Mouse (Mus musculus) ES-Bruce4 (cell line): Measurements from ENCODE around the gene Fblim1. TPM values are rescaled to one million over a fixed set of nuclear protein-coding genes. Genes with fewer than 3 reads are reported as not detected.

Source experiments
- H3K27ac ChIP-seq: 2 replicates; pipeline ENCODE4 v1.5.1; 2012; ENCODE audit warnings: low read length, inconsistent platforms; ENCODE audit not compliant: insufficient read depth
- H3K27me3 ChIP-seq: 2 replicates; pipeline ENCODE4 v1.6.1; 2012; ENCODE audit warnings: mild to moderate bottlenecking, low read length, inconsistent platforms; ENCODE audit not compliant: control insufficient read depth, poor library complexity, insufficient read depth, severe bottlenecking
- H3K36me3 ChIP-seq: 2 replicates; pipeline ENCODE4 v1.6.1; 2012; ENCODE audit warnings: inconsistent platforms, mild to moderate bottlenecking, low read length, moderate library complexity; ENCODE audit not compliant: control insufficient read depth, poor library complexity, insufficient read depth, severe bottlenecking
- H3K4me1 ChIP-seq: one replicate; pipeline ENCODE4 v1.8.1; 2011; ENCODE audit warnings: low read length; ENCODE audit not compliant: control insufficient read depth, insufficient read depth
- H3K4me3 ChIP-seq: 2 replicates; pipeline ENCODE4 v1.5.1; 2011; ENCODE audit warnings: low read depth, mild to moderate bottlenecking, low read length
- H3K9ac ChIP-seq: 2 replicates; pipeline ENCODE4 v1.6.1; 2012; ENCODE audit warnings: low read depth, mild to moderate bottlenecking, inconsistent platforms; ENCODE audit not compliant: poor library complexity, severe bottlenecking
- H3K9me3 ChIP-seq: replicated peaks from 2 replicates; pipeline ENCODE4 v1.6.1; 2012; ENCODE audit warnings: mild to moderate bottlenecking, low read length, inconsistent platforms; ENCODE audit not compliant: control insufficient read depth, poor library complexity, insufficient read depth, severe bottlenecking
- CTCF ChIP-seq: IDR thresholded peaks from one replicate; pipeline ENCODE4 v1.8.1; 2011; ENCODE audit warnings: low read depth, low read length
- EP300 ChIP-seq: IDR thresholded peaks from 2 replicates; pipeline ENCODE4 v1.6.1; 2011; ENCODE audit warnings: low read depth, low read length; ENCODE audit not compliant: insufficient read depth
- POLR2A ChIP-seq: IDR thresholded peaks from one replicate; pipeline ENCODE4 v1.8.1; 2011; ENCODE audit warnings: low read length; ENCODE audit not compliant: insufficient read depth
- polyA plus RNA-seq: library from polyadenylated mRNA; stranded (reverse); fragments of >200 nt; gene quantifications from 2 replicates; pipeline ENCODE4 v1.2.4, GENCODE M21; 2011; ENCODE audit warnings: low read depth; ENCODE audit not compliant: missing spikeins, insufficient read depth, insufficient read length

The Fblim1 gene
- 73.8 and 76.6 TPM in 2 replicates for polyA plus RNA-seq

GRCm38 (mm10) chr4:141605861-141606260, at the start of gene Fblim1:
Fblim1 (minus strand) TSS chr4:141606096.
- TF ChIP-seq EP300 = no peak
- TF ChIP-seq CTCF = no peak
- no peak for TF ChIP-seq POLR2A
- H3K27me3 ChIP-seq = no peaks in the 10 kb centered on the region
- H3K27ac ChIP-seq = no peak within 1 kb of the TSS
- H3K9me3 ChIP-seq = no peaks in the 10 kb centered on the region
- H3K4me3 ChIP-seq = no peak within 1 kb of the TSS
- H3K4me1 ChIP-seq = peaks cover 10% of the 10 kb centered on the region
- no peak within 1 kb of the TSS for H3K9ac ChIP-seq
- H3K36me3 ChIP-seq = no peaks in the 10 kb centered on the region

DNA sequence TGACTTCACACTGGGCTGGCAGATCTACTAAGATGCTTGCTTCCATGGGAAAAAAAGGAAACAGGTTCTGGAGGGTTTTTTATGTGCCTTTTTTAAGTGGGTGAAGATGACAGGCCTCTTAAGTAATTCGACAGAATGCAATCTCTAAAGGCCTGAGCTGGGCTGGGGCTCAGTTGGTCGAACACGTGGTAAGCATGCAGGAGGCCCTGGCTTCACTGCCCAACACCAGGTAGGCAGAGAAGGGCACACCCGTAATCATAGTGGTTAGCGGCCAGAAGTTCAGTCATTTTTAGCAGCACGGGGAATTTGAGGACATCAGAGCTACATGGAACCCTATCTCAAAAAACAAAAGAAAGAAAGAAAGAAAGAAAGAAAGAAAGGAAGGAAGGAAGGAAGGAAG, 48.6 kb upstream of the Fblim1 start:
- TF ChIP-seq POLR2A (no peak), EP300 (no peak), CTCF (no peak)
- no peak overlapping the region for H3K9ac ChIP-seq
- H3K36me3 ChIP-seq = no peaks in the 10 kb centered on the region
- no peak overlapping the region for H3K4me3 ChIP-seq
- no peaks in the 10 kb centered on the region for H3K27me3 ChIP-seq
- H3K27ac ChIP-seq = no peak overlapping the region
- H3K4me1 ChIP-seq = no peaks in the 10 kb centered on the region
- H3K9me3 ChIP-seq = no peaks in the 10 kb centered on the region

DNA sequence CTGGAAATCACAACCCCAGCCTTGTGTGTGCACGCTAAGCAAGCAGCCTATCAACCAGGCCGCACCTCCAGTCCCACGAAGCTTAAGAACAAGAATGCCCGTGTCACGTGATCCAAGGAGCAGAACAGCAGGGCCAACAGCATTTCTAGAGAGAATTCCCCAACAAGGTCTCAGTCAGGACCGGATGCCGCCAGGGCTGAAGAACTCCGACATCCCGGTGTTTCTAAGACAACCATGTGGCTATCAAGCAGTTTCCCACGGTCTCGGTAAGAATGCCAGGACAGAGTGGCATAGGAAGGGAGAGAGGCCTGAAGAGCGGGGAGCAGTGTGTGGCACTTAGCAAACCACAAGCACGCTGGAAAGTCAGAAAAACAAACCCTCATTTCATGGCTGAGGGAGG, 47.9 kb upstream of the Fblim1 start:
- H3K4me1 ChIP-seq = no peaks in the 10 kb centered on the region
- no peaks in the 10 kb centered on the region for H3K27me3 ChIP-seq
- no peaks in the 10 kb centered on the region for H3K9me3 ChIP-seq
- no peak overlapping the region for H3K9ac ChIP-seq
- no peak for TF ChIP-seq CTCF
- no peak for TF ChIP-seq EP300
- no peak for TF ChIP-seq POLR2A
- no peaks in the 10 kb centered on the region for H3K36me3 ChIP-seq
- no peak overlapping the region for H3K27ac ChIP-seq
- no peak overlapping the region for H3K4me3 ChIP-seq

DNA sequence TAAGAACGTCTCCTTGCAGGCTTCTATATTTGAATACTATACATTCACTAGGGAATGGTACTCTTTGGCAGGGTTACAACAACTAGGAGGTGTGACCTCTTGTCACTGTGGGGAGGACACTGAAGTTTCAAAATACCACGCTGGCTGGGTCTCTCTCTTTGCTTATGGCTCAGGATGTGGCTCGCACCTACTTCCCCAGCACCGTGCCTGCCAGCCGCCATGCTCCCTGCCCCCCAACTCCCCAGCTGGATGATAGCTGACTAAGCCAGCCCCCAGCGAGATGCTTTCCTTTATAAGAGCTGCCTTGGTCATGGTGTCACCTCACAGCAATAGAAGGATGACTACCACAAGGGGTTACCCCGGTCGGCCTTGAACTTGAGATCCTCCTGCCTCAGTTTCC, 47.1 kb upstream of the Fblim1 start:
- H3K36me3 ChIP-seq = no peaks in the 10 kb centered on the region
- H3K4me3 ChIP-seq = no peak overlapping the region
- no peaks in the 10 kb centered on the region for H3K27me3 ChIP-seq
- H3K9me3 ChIP-seq = no peaks in the 10 kb centered on the region
- H3K27ac ChIP-seq = no peak overlapping the region
- H3K9ac ChIP-seq = no peak overlapping the region
- no peaks in the 10 kb centered on the region for H3K4me1 ChIP-seq
- TF ChIP-seq EP300 (no peak), CTCF (no peak), POLR2A (no peak)

- Histone ChIP-seq H3K36me3 (no peaks in the 10 kb centered on the region), H3K4me3 (no peak overlapping the region)
- TF ChIP-seq POLR2A = no peak
- TF ChIP-seq EP300 = no peak
- no peak for TF ChIP-seq CTCF
Observed at GRCm38 (mm10) chr4:141651944-141652343, 46.0 kb upstream of the Fblim1 start.

GRCm38 (mm10) chr4:141651286-141651685, 45.4 kb upstream of the Fblim1 start:
- H3K36me3 ChIP-seq = no peaks in the 10 kb centered on the region
- H3K9me3 ChIP-seq = no peaks in the 10 kb centered on the region
- no peaks in the 10 kb centered on the region for H3K27me3 ChIP-seq
- TF ChIP-seq EP300 = no peak
- no peak for TF ChIP-seq CTCF
- no peak for TF ChIP-seq POLR2A
- no peak overlapping the region for H3K4me3 ChIP-seq
- H3K9ac ChIP-seq = no peak overlapping the region
- no peak overlapping the region for H3K27ac ChIP-seq
- H3K4me1 ChIP-seq = no peaks in the 10 kb centered on the region

More at GRCm38 (mm10) chr4:141651944-141652343, 46.0 kb upstream of the Fblim1 start:
- Histone ChIP-seq H3K9ac (no peak overlapping the region), H3K4me1 (no peaks in the 10 kb centered on the region), H3K9me3 (no peaks in the 10 kb centered on the region), H3K27ac (no peak overlapping the region), H3K27me3 (no peaks in the 10 kb centered on the region)
